34 mouse cellular contexts compared by ENCODE assay signal in genomic region chr11:96030571-96030970, GRCm38 (mm10). TPM values are rescaled to one million over a fixed set of nuclear protein-coding genes. Genes with fewer than 3 reads are reported as not detected.
DNase-seq lines count a peak whose midpoint lies in the region; ATAC-seq and TF ChIP-seq lines count a peak whose summit lies in the region.
"Had no signal": no experiment of that assay in that cellular context is flagged by ENCODE, and none has a peak within 500 bp of the region (broad histone marks: within the 10 kb centered on the region; RNA-seq: fewer than 3 reads in every experiment).

No protein-coding gene starts in this region.

- peak overlapping the region; percentile 37 for H3K27ac ChIP-seq in kidney, adult 2 months (ENCODE audit: insufficient read depth, low read depth, low read length)
- no peak overlapping the region for H3K27ac ChIP-seq in kidney, embryonic 16.5 days (ENCODE audit: low read length)
- H3K27ac ChIP-seq: embryonic facial prominence, embryonic 10.5 days; forebrain, embryonic 12.5 days; heart, embryonic 15.5 days; hindbrain, embryonic 13.5 days; liver, embryonic 12.5 days; neural tube, embryonic 13.5 days had no signal

- no peaks in the 10 kb centered on the region for H3K9me3 ChIP-seq in kidney, embryonic 16.5 days (ENCODE audit: low read length)
- H3K9me3 ChIP-seq: embryonic facial prominence, embryonic 10.5 days; forebrain, embryonic 12.5 days; heart, embryonic 15.5 days; hindbrain, embryonic 13.5 days; liver, embryonic 12.5 days; neural tube, embryonic 13.5 days had no signal

- no peak overlapping the region for H3K9ac ChIP-seq in kidney, embryonic 16.5 days (replicated peaks; ENCODE audit: low read length)
- H3K9ac ChIP-seq: forebrain, embryonic 12.5 days; heart, embryonic 15.5 days; hindbrain, embryonic 13.5 days; liver, embryonic 12.5 days; neural tube, embryonic 13.5 days had no signal

- H3K4me3 ChIP-seq in kidney, adult 2 months (ENCODE audit: insufficient read depth, low read depth, low read length): no peak overlapping the region
- no peak overlapping the region for H3K4me3 ChIP-seq in kidney, embryonic 16.5 days (ENCODE audit: low read length)
- H3K4me3 ChIP-seq: embryonic facial prominence, embryonic 10.5 days; forebrain, embryonic 12.5 days; heart, embryonic 15.5 days; hindbrain, embryonic 13.5 days; liver, embryonic 12.5 days; neural tube, embryonic 13.5 days had no signal

- no peak for TF ChIP-seq POLR2A in kidney, adult 2 months (IDR thresholded peaks at IDR 0.05; ENCODE audit: low read depth, low read length)

- WGBS in kidney, adult 2 months: 68% methylated on average over 3 of the region's 3 CpGs
- 86% methylated on average over 3 of the region's 3 CpGs for WGBS in kidney, embryonic 16.5 days

- TF ChIP-seq CTCF in kidney, adult 2 months (conservative IDR thresholded peaks at IDR 0.05; ENCODE audit: insufficient read depth, insufficient read length, low read depth, low read length): no peak

- peaks cover 5% of the 10 kb centered on the region; the same call in 1 of the 2 replicates for H3K4me1 ChIP-seq in kidney, adult 2 months (ENCODE audit: control insufficient read depth, insufficient read depth, low read length)
- peaks cover 10% of the 10 kb centered on the region for H3K4me1 ChIP-seq in kidney, embryonic 16.5 days (ENCODE audit: insufficient read depth, low read length)

- H3K4me2 ChIP-seq in kidney, embryonic 16.5 days (replicated peaks; ENCODE audit: low read depth, low read length): no peak overlapping the region
- H3K4me2 ChIP-seq: forebrain, embryonic 12.5 days; heart, embryonic 15.5 days; hindbrain, embryonic 13.5 days; liver, embryonic 12.5 days; neural tube, embryonic 13.5 days had no signal

- DNase-seq in kidney, adult 2 months: peak; percentile 88
- DNase-seq in kidney, adult 8-10 months: peak; percentile 71 to 75
- DNase-seq in kidney, postnatal 36 days: peak; percentile 66 to 76
- no peak for DNase-seq in lung, postnatal 36 days
- DNase-seq in urinary bladder, postnatal 10 days (ENCODE audit: low spot score): no peak
- DNase-seq: adrenal gland, postnatal 36 days; cerebellum, adult 9-11 months; gastrocnemius, postnatal 36 days; heart, postnatal 36 days; layer of hippocampus, postnatal 36 days; lung, adult 18-20 months; lung, postnatal 14 days; midbrain, embryonic 14.5 days; retina, postnatal 1 day; thymus, adult 18-20 months; thymus, postnatal 4 days had no signal

- H3K27me3 ChIP-seq in kidney, adult 2 months (replicated peaks; ENCODE audit: control insufficient read depth, insufficient read depth, low read length): no peaks in the 10 kb centered on the region
- no peaks in the 10 kb centered on the region for H3K27me3 ChIP-seq in kidney, embryonic 16.5 days (ENCODE audit: insufficient read depth, low read length)
- H3K27me3 ChIP-seq: heart, embryonic 15.5 days had no signal

- ATAC-seq in kidney, embryonic 16.5 days (ENCODE audit: low FRiP score, low TSS enrichment): no peak
- ATAC-seq in erythroid progenitor cell, adult 5-6 weeks (replicated peaks; ENCODE audit: low FRiP score, poor library complexity, severe bottlenecking): no peak
- ATAC-seq: inflammation-experienced regulatory T-cells, adult 6 months; liver, embryonic 12.5 days had no signal

- no peaks in the 10 kb centered on the region for H3K36me3 ChIP-seq in kidney, adult 2 months (ENCODE audit: control insufficient read depth, insufficient read depth, low read length)
- H3K36me3 ChIP-seq in kidney, embryonic 16.5 days (ENCODE audit: insufficient read depth, low read length): no peaks in the 10 kb centered on the region
- H3K36me3 ChIP-seq: embryonic facial prominence, embryonic 10.5 days; forebrain, embryonic 12.5 days; heart, embryonic 15.5 days; hindbrain, embryonic 13.5 days; liver, embryonic 12.5 days; neural tube, embryonic 13.5 days had no signal

RNA-seq across cellular contexts. Expression of gene Snf8, which starts 4.1 kb away (rescaled TPM):
- 35.5 and 45.9 TPM in 2 replicates for polyA plus RNA-seq in kidney, adult 2 months (2012; rRNA removed)
- 93.1 and 96.0 TPM in 2 replicates for polyA plus RNA-seq in kidney, embryonic 16.5 days (2015; fragmentation: Nextera tagmentation; extraction: Ambion mirVana)
- total RNA-seq in erythroid progenitor cell, adult 5-6 weeks (2015; ENCODE audit: low replicate concordance): 22.0 and 55.8 TPM in 2 replicates
- 5.6 and 25.9 TPM in 2 replicates for total RNA-seq in erythroid progenitor cell, adult 5-6 weeks (2017; ENCODE audit: low replicate concordance)

RNA-seq across cellular contexts. Expression of gene Gip, which starts 6.2 kb away (rescaled TPM):
- not detected in 2 replicates for polyA plus RNA-seq in kidney, adult 2 months (2012; rRNA removed)
- polyA plus RNA-seq in kidney, embryonic 16.5 days (2015; fragmentation: Nextera tagmentation; extraction: Ambion mirVana): not detected in 2 replicates
- not detected in 2 replicates for total RNA-seq in erythroid progenitor cell, adult 5-6 weeks (2015; ENCODE audit: low replicate concordance)
- not detected in 2 replicates for total RNA-seq in erythroid progenitor cell, adult 5-6 weeks (2017; ENCODE audit: low replicate concordance)
- total RNA-seq: adrenal gland, adult 18-20 months; adrenal gland, postnatal 36 days; gastrocnemius, adult 18-20 months; gastrocnemius, postnatal 36 days; heart, adult 8-10 months; heart, postnatal 36 days; layer of hippocampus, adult 8-10 months; layer of hippocampus, postnatal 36 days; left cerebral cortex, postnatal 10 days; megakaryocyte, adult 5-6 weeks had no signal
- polyA plus RNA-seq: cortical plate, adult 2 months; embryonic facial prominence, embryonic 10.5 days; forebrain, embryonic 12.5 days; heart, embryonic 15.5 days; hindbrain, embryonic 13.5 days; inflammation-experienced regulatory T-cells, adult 6 months; limb, embryonic 11.5 days; liver, embryonic 12.5 days; midbrain, embryonic 14.5 days; neural tube, embryonic 13.5 days; stomach, embryonic 14.5 days had no signal

RNA-seq across cellular contexts. Expression of gene Igf2bp1, which starts 24.8 kb away (rescaled TPM):
- polyA plus RNA-seq in kidney, adult 2 months (2012; rRNA removed): 1.0 and 1.1 TPM in 2 replicates
- polyA plus RNA-seq in kidney, embryonic 16.5 days (2015; fragmentation: Nextera tagmentation; extraction: Ambion mirVana): 57.2 and 62.5 TPM in 2 replicates
- total RNA-seq in erythroid progenitor cell, adult 5-6 weeks (2015; ENCODE audit: low replicate concordance): not detected in 2 replicates
- total RNA-seq in erythroid progenitor cell, adult 5-6 weeks (2017; ENCODE audit: low replicate concordance): not detected in 2 replicates
- total RNA-seq: gastrocnemius, adult 18-20 months; gastrocnemius, postnatal 36 days; layer of hippocampus, adult 8-10 months; layer of hippocampus, postnatal 36 days; megakaryocyte, adult 5-6 weeks had no signal
- polyA plus RNA-seq: inflammation-experienced regulatory T-cells, adult 6 months had no signal

RNA-seq across cellular contexts. Expression of gene Ube2z, which starts 34.6 kb away (rescaled TPM):
- 36.0 and 38.8 TPM in 2 replicates for polyA plus RNA-seq in kidney, adult 2 months (2012; rRNA removed)
- polyA plus RNA-seq in kidney, embryonic 16.5 days (2015; fragmentation: Nextera tagmentation; extraction: Ambion mirVana): 38.7 and 42.0 TPM in 2 replicates
- 18.7 and 19.7 TPM in 2 replicates for total RNA-seq in erythroid progenitor cell, adult 5-6 weeks (2015; ENCODE audit: low replicate concordance)
- total RNA-seq in erythroid progenitor cell, adult 5-6 weeks (2017; ENCODE audit: low replicate concordance): 9.7 and 26.2 TPM in 2 replicates

RNA-seq across cellular contexts. Expression of gene Atp5g1, which starts 44.9 kb away (rescaled TPM):
- polyA plus RNA-seq in kidney, adult 2 months (2012; rRNA removed): 1,915 and 2,050 TPM in 2 replicates
- polyA plus RNA-seq in kidney, embryonic 16.5 days (2015; fragmentation: Nextera tagmentation; extraction: Ambion mirVana): 745 and 801 TPM in 2 replicates
- total RNA-seq in erythroid progenitor cell, adult 5-6 weeks (2015; ENCODE audit: low replicate concordance): 98.9 and 122 TPM in 2 replicates
- total RNA-seq in erythroid progenitor cell, adult 5-6 weeks (2017; ENCODE audit: low replicate concordance): 9.5 and 20.2 TPM in 2 replicates

Comparison
In these comparisons a context has a peak if more than half of its experiments do, and no peak if none do; other contexts are left out.
1. RNA of gene Igf2bp1, which starts 24.8 kb away (polyA plus RNA-seq): 57.2 to 62.5 TPM in kidney, embryonic 16.5 days; 1.0 to 1.1 TPM in kidney, adult 2 months; every median in the first group is over 10 times any median in the second.
2. DNase-seq: peak in kidney, adult 2 months (single experiment), kidney, adult 8-10 months (2 of 2) and kidney, postnatal 36 days (2 of 2); none in lung, postnatal 36 days (single experiment) and urinary bladder, postnatal 10 days (single experiment).